Mouse (Mus musculus) CD4-positive, CD25-positive, alpha-beta regulatory T cell, adult 4 months (primary cell): ENCODE data around the gene Elof1. TPM values are rescaled to one million over a fixed set of nuclear protein-coding genes. Genes with fewer than 3 reads are reported as not detected.
"Not testable (repeated sequence)": the region's sequence is repeated elsewhere in the genome, so short reads cannot be mapped to it uniquely, and the experiment has no call there.

Source experiments
- ATAC-seq: one replicate; pipeline ENCODE4 v1.8.0; 2017
- polyA plus RNA-seq, 2 experiments: library from polyadenylated mRNA; unstranded; fragments of 100-300 nt; shearing (Covaris generic); gene quantifications; one replicate each; pipeline ENCODE4 v1.2.1; 2017

Elof1 gene
- polyA plus RNA-seq, 2 experiments from 2014 or later = 76.4 to 95.1 TPM

GRCm38 (mm10) chr9:22089281-22089680 lies 27.7 kb downstream of the Elof1 start:
- ATAC-seq = no peak

GRCm38 (mm10) chr9:22087034-22087618 lies 29.8 kb downstream of the Elof1 start:
- ATAC-seq = no peak

- ATAC-seq = no peak
These were observed 31.0 kb downstream of the Elof1 start for GRCm38 (mm10) chr9:22086012-22086411.

GRCm38 (mm10) chr9:22085022-22085834 lies 31.7 kb downstream of the Elof1 start, which contains the start of gene Ecsit:
Gene Ecsit, minus strand, starts transcription at chr9:22085438.
- ATAC-seq = peak; percentile 98

GRCm38 (mm10) chr9:22084667-22085021 lies 32.3 kb downstream of the Elof1 start:
- ATAC-seq = no peak

GRCm38 (mm10) chr9:22076223-22076622 lies 40.7 kb downstream of the Elof1 start:
- ATAC-seq = no peak

GRCm38 (mm10) chr9:22075778-22076177 lies 41.2 kb downstream of the Elof1 start:
- not testable (repeated sequence) for ATAC-seq

GRCm38 (mm10) chr9:22072276-22072675 lies 44.7 kb downstream of the Elof1 start:
- no peak for ATAC-seq

- peak; percentile 88 for ATAC-seq
These were observed 46.0 kb downstream of the Elof1 start, which contains the start of the genes Gm49318 and Zfp653 for GRCm38 (mm10) chr9:22070791-22071573. Gene Gm49318, minus strand, starts transcription at chr9:22071259. Gene Zfp653, minus strand, starts transcription at chr9:22071376.

GRCm38 (mm10) chr9:22069881-22070553 lies 47.0 kb downstream of the Elof1 start:
- ATAC-seq = no peak

- ATAC-seq = no peak
These were observed 49.8 kb downstream of the Elof1 start for GRCm38 (mm10) chr9:22067195-22067594.

- ATAC-seq = no peak
These were observed 50.5 kb downstream of the Elof1 start for GRCm38 (mm10) chr9:22066433-22066832.

GRCm38 (mm10) chr9:22065642-22066041 lies 51.3 kb downstream of the Elof1 start:
- no peak for ATAC-seq

- ATAC-seq = no peak
These were observed 52.6 kb downstream of the Elof1 start for GRCm38 (mm10) chr9:22064341-22064740.

Other genes starting within 250 kb of the Elof1 start
- 10 to 100 TPM in 1 of 2 experiments, 1 to 10 TPM in 1; 8.4 to 11.3 TPM for gene Rab3d, start 199.0 kb downstream of the Elof1 start, polyA plus RNA-seq
- under 1 TPM in 1 of 2 experiments, not detected in 1; 0.94 TPM for gene Ccdc159, start 189.7 kb downstream of the Elof1 start, polyA plus RNA-seq
- 1 to 10 TPM; 8.0 to 8.7 TPM for gene Tmem205, start 189.6 kb downstream of the Elof1 start, polyA plus RNA-seq
- gene Plppr2, start 180.1 kb downstream of the Elof1 start, polyA plus RNA-seq = under 1 TPM; 0.28 to 0.90 TPM
- 10 to 100 TPM in 1 of 2 experiments, 1 to 10 TPM in 1; 3.2 to 13.5 TPM for gene Swsap1, start 161.4 kb downstream of the Elof1 start, polyA plus RNA-seq
- gene Epor, start 153.7 kb downstream of the Elof1 start, polyA plus RNA-seq = not detected
- not detected for gene Rgl3, start 127.7 kb downstream of the Elof1 start, polyA plus RNA-seq
- gene Ccdc151, start 114.5 kb downstream of the Elof1 start, polyA plus RNA-seq = not detected
- gene Prkcsh, start 114.4 kb downstream of the Elof1 start, polyA plus RNA-seq = 10 to 100 TPM; 31.5 to 37.6 TPM
- gene Elavl3, start 65.1 kb downstream of the Elof1 start, polyA plus RNA-seq = under 1 TPM in 1 of 2 experiments, not detected in 1; 0.07 TPM
- not detected for gene Gm49318, start 45.9 kb downstream of the Elof1 start, polyA plus RNA-seq
- gene Zfp653, start 45.8 kb downstream of the Elof1 start, polyA plus RNA-seq = 1 to 10 TPM; 4.7 to 7.3 TPM
- 10 to 100 TPM; 35.8 to 55.9 TPM for gene Ecsit, start 31.7 kb downstream of the Elof1 start, polyA plus RNA-seq
- gene Cnn1, start 18.0 kb downstream of the Elof1 start, polyA plus RNA-seq = under 1 TPM in 1 of 2 experiments, not detected in 1; 0.22 TPM
- 100 to 1,000 TPM; 221 to 282 TPM for gene Acp5, start 18.5 kb upstream of the Elof1 start, polyA plus RNA-seq
- gene Pigyl, start 39.7 kb upstream of the Elof1 start, polyA plus RNA-seq = 10 to 100 TPM; 45.4 to 48.7 TPM
- gene Zfp872, start 70.9 kb upstream of the Elof1 start, polyA plus RNA-seq = not detected
- 10 to 100 TPM; 47.0 to 48.9 TPM for gene Zfp809, start 108.5 kb upstream of the Elof1 start, polyA plus RNA-seq
- 1 to 10 TPM; 7.1 to 7.4 TPM for gene Zfp599, start 142.7 kb upstream of the Elof1 start, polyA plus RNA-seq
- 10 to 100 TPM in 1 of 2 experiments, 1 to 10 TPM in 1; 10.0 to 15.8 TPM for gene Zfp810, start 190.5 kb upstream of the Elof1 start, polyA plus RNA-seq